Mouse (Mus musculus) myocyte (in vitro differentiated cells): Measurements from ENCODE around the gene Tsacc.
A peak's percentile ranks its signal among the peaks of the same experiment; 100 is the strongest.
"Not testable (repeated sequence)": the region's sequence is repeated elsewhere in the genome, so short reads cannot be mapped to it uniquely, and the experiment has no call there.

Experiments used
- CEBPB ChIP-seq: IDR thresholded peaks from 2 replicates; pipeline ENCODE4 v1.6.1; 2011; ENCODE audit warnings: mild to moderate bottlenecking, moderate library complexity; ENCODE audit not compliant: poor library complexity, insufficient read depth, severe bottlenecking
- E2F4 ChIP-seq: IDR thresholded peaks from one replicate; pipeline ENCODE4 v1.6.1; 2011; ENCODE audit warnings: mild to moderate bottlenecking, control low read depth, moderate library complexity; ENCODE audit not compliant: insufficient read depth
- MAX ChIP-seq: IDR thresholded peaks from one replicate; pipeline ENCODE4 v1.6.1; 2011; ENCODE audit warnings: low read depth, mild to moderate bottlenecking, control low read depth
- MYOD1 ChIP-seq, 3 experiments: IDR thresholded peaks; one replicate each; pipeline ENCODE4 v1.6.1; 2011; ENCODE audit warnings: control low read depth in 2 of 3, low read depth in 2 of 3, mild to moderate bottlenecking in 2 of 3, moderate library complexity in 1 of 3; ENCODE audit not compliant: insufficient read length in 2 of 3, control insufficient read depth in 1 of 3
- MYOG ChIP-seq, 3 experiments: IDR thresholded peaks; one replicate each; pipeline ENCODE4 v1.6.1; 2011; ENCODE audit warnings: control low read depth in 2 of 3, low read depth in 2 of 3, mild to moderate bottlenecking in 2 of 3; ENCODE audit not compliant: insufficient read length in 2 of 3, control insufficient read depth in 1 of 3, insufficient read depth in 1 of 3
- POLR2A ChIP-seq: IDR thresholded peaks from one replicate; pipeline ENCODE4 v1.6.1; 2011; ENCODE audit warnings: low read depth, mild to moderate bottlenecking, control low read depth, moderate library complexity; ENCODE audit not compliant: insufficient read length
- POLR2AphosphoS2 ChIP-seq: IDR thresholded peaks from one replicate; pipeline ENCODE4 v1.6.1; 2011; ENCODE audit warnings: low read depth, control low read depth; ENCODE audit not compliant: insufficient read length
- REST ChIP-seq: IDR thresholded peaks from one replicate; pipeline ENCODE4 v1.6.1; 2011; ENCODE audit warnings: mild to moderate bottlenecking, control low read depth, moderate library complexity; ENCODE audit not compliant: insufficient read depth, insufficient read length
- SRF ChIP-seq: IDR thresholded peaks from one replicate; pipeline ENCODE4 v1.6.1; 2011; ENCODE audit warnings: low read depth; ENCODE audit not compliant: control insufficient read depth, insufficient read length
- TCF12 ChIP-seq: IDR thresholded peaks from one replicate; pipeline ENCODE4 v1.6.1; 2011; ENCODE audit warnings: mild to moderate bottlenecking, control low read depth; ENCODE audit not compliant: poor library complexity, insufficient read depth, severe bottlenecking
- TCF3 ChIP-seq: IDR thresholded peaks from one replicate; pipeline ENCODE4 v1.6.1; 2011; ENCODE audit warnings: low read depth, control low read depth; ENCODE audit not compliant: insufficient read length
- USF1 ChIP-seq: IDR thresholded peaks from one replicate; pipeline ENCODE4 v1.6.1; 2011; ENCODE audit warnings: low read depth, mild to moderate bottlenecking, control low read depth, moderate library complexity

- TF ChIP-seq CEBPB; POLR2A; E2F4; REST; MYOD1 (IDR thresholded peaks at IDR 0.05; ENCODE audit: control insufficient read depth in 1 of 3, insufficient read length in 2 of 3, low read depth in 2 of 3); TCF12; MYOG (IDR thresholded peaks at IDR 0.05; ENCODE audit: control insufficient read depth in 1 of 3, insufficient read depth in 1 of 3, insufficient read length in 2 of 3, low read depth in 2 of 3); MAX; POLR2AphosphoS2; SRF; TCF3: not testable (repeated sequence)
- TF ChIP-seq USF1, result peak; percentile 6
Measured at GRCm38 (mm10) chr3:88295272-88295671, 1.5 kb downstream of the Tsacc start.
